Mouse (Mus musculus) embryonic fibroblast, embryonic 13.5 days (primary cell): Measurements from ENCODE around the gene Pfdn2. TPM values are rescaled to one million over a fixed set of nuclear protein-coding genes. Genes with fewer than 3 reads are reported as not detected.

Experiments
- H3K27ac ChIP-seq: 2 replicates; pipeline ENCODE4 v1.5.1; 2012; ENCODE audit warnings: low read length, control low read depth, inconsistent platforms; ENCODE audit not compliant: insufficient read depth
- H3K4me1 ChIP-seq: 2 replicates; pipeline ENCODE4 v1.6.1; 2011; ENCODE audit warnings: low read length; ENCODE audit not compliant: control insufficient read depth, insufficient read depth
- H3K4me3 ChIP-seq: 2 replicates; pipeline ENCODE4 v1.5.1; 2011; ENCODE audit warnings: mild to moderate bottlenecking, control low read depth, low read length; ENCODE audit not compliant: insufficient read depth
- CTCF ChIP-seq: IDR thresholded peaks from 2 replicates; pipeline ENCODE4 v1.5.1; 2011; ENCODE audit warnings: mild to moderate bottlenecking, control low read depth, low read length, moderate library complexity, borderline replicate concordance; ENCODE audit not compliant: insufficient read depth
- POLR2A ChIP-seq: IDR thresholded peaks from 2 replicates; pipeline ENCODE4 v1.6.1; 2011; ENCODE audit warnings: low read depth, mild to moderate bottlenecking, control low read depth, low read length, moderate library complexity
- polyA plus RNA-seq: library from polyadenylated mRNA; stranded (reverse); fragments of >200 nt; gene quantifications from 2 replicates; pipeline ENCODE4 v1.2.4, GENCODE M21; 2011; ENCODE audit warnings: low read depth; ENCODE audit not compliant: missing spikeins, insufficient read length

Pfdn2 gene
- polyA plus RNA-seq, 1 experiment: 103 TPM

DNA sequence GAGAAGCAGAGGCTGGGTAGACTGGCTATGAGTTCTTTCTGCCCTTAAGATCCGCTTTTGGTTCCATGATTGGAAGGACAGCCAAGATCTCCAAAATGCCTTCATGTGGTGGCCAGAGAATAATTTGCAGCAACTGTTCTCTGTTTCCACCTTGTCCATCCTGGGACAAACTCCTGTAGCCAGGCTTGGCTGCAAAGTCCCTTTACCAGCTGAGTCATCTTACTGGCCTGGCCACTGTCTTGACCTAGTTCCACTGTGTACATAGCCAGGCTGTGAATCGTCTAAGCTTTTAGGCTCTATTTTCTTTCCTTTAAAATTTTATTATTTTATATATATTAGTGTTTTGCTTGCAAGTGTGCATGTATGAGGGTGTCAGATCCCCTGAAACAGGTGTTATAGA is 3.7 kb downstream of the Pfdn2 start:
- Histone ChIP-seq H3K4me3 (no peak overlapping the region), H3K27ac (no peak overlapping the region), H3K4me1 (0 out of 2 replicates have a peak, but pooled peaks cover 7% of the 10 kb centered on the region)
- TF ChIP-seq CTCF: no peak
- no peak for TF ChIP-seq POLR2A

DNA sequence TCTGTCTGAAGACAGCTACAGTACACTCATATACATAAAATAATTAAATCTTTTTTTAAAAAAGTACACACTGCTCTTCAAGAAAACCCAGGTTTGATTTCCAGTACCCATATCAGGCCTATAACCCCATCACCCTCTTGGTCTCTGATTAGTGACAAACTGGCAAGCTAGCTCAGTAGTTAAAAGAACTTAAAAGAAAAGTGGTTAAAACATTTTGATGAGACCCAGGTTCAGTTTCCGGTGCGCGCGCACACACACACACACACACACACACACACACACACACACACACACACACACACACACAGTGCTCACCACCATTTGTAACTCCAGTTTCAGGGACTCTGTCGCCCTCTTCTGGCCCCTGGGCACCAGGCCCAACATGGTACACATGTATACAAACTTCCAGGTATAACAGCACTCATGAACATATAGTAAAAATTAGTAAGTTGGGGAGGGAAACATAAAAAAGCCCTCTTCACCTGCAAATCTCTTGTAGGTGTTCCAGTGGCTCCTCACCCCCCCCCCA is 10.4 kb downstream of the Pfdn2 start:
- Histone ChIP-seq H3K4me3 (no peak overlapping the region), H3K27ac (no peak overlapping the region), H3K4me1 (no peaks in the 10 kb centered on the region)
- TF ChIP-seq POLR2A: no peak
- peak; percentile 58 for TF ChIP-seq CTCF

DNA sequence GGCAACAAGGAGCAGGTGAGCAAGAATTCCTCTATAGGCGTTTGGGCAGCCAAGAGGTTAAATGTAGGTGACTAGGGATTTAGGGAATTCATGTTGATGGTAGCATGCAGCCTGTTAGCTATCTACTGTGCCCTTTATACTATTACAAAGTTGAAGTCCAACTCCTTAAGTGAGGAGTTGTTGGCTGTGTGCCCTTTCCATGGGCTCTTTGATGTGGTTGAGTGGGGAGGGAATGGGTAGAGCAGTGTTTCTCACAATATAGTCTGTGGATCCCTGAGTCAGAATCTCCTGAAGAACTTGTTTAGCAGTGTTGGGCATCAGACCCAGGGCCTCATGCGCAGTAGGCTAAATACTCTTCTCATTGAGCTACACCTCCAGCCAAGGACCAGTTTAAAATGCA is 11.3 kb downstream of the Pfdn2 start:
- TF ChIP-seq POLR2A (no peak), CTCF (no peak)
- Histone ChIP-seq H3K27ac (no peak overlapping the region), H3K4me3 (no peak overlapping the region), H3K4me1 (no peaks in the 10 kb centered on the region)

DNA sequence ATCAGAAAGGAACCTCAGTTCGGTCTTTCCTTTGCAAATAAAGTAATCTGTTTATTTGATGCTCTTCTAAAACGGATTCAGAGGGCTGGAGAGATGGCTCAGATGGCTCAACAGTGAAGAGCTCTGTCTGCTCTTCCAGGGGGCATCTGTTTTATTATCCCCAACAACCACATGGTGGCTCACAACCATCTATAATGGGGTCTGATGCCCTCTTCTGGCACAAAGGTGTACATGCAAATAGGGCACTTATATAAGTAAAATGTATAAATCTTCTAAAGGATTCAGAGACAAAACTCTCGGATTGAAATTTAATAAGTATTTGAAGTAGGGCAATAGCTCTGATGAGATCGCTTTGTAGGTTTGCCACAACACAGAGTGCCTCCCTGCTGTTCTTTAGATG is 13.0 kb downstream of the Pfdn2 start:
- Histone ChIP-seq H3K4me3 (no peak overlapping the region), H3K27ac (no peak overlapping the region), H3K4me1 (no peaks in the 10 kb centered on the region)
- TF ChIP-seq CTCF (no peak), POLR2A (no peak)

DNA sequence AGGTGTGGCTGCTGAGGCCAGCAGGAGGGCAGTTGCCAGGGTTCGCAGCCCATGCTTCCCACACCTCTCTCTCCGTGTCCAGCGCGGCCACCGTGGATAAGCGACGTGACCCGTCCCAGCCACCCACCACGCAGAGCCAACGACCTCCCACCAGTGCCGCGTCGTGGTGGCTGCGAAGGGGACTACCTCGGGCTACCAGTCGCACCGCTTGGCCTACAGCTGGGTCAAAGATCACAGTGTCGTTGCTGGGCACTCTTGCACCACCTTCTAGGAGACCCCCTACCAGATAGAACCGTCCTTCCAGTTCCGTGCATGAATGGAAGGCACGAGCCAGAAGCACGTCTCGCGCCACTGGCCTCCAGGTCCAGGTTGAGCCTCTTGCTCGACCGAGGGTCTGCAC is 14.8 kb downstream of the Pfdn2 start:
- no peak overlapping the region; the same call in 1 of the 2 replicates for H3K4me3 ChIP-seq
- TF ChIP-seq CTCF (no peak), POLR2A (no peak)
- no peaks in the 10 kb centered on the region for H3K4me1 ChIP-seq
- H3K27ac ChIP-seq: no peak overlapping the region

DNA sequence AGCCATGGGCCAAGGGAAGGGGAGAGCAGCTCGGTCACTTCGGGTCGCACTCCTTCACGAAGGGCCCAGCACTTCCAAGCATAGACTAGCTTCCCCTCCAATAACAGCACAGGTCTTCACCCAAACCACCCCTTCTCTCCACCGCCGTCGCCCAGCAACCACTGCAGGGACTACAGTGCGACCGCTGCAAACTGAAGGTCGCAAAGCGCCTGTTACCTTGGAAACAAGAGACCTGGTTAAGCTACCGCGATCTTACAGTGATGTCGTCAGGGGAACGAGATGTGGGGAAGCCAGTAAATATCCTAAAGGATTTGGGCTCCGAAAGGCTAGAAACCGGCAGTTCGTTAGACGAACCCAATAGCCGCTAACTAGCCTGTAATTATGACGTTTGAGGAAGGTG is 15.2 kb downstream of the Pfdn2 start, which contains the start of gene Klhdc9:
Klhdc9 (minus strand) TSS at position 143 of the 400 bp plus-strand sequence.
- TF ChIP-seq POLR2A: peak; percentile 49
- no peak for TF ChIP-seq CTCF
- Histone ChIP-seq H3K27ac (peak within 1 kb of the TSS; percentile 32; the same call in 1 of the 2 replicates), H3K4me1 (no peaks in the 10 kb centered on the region), H3K4me3 (peak within 1 kb of the TSS; percentile 38)

DNA sequence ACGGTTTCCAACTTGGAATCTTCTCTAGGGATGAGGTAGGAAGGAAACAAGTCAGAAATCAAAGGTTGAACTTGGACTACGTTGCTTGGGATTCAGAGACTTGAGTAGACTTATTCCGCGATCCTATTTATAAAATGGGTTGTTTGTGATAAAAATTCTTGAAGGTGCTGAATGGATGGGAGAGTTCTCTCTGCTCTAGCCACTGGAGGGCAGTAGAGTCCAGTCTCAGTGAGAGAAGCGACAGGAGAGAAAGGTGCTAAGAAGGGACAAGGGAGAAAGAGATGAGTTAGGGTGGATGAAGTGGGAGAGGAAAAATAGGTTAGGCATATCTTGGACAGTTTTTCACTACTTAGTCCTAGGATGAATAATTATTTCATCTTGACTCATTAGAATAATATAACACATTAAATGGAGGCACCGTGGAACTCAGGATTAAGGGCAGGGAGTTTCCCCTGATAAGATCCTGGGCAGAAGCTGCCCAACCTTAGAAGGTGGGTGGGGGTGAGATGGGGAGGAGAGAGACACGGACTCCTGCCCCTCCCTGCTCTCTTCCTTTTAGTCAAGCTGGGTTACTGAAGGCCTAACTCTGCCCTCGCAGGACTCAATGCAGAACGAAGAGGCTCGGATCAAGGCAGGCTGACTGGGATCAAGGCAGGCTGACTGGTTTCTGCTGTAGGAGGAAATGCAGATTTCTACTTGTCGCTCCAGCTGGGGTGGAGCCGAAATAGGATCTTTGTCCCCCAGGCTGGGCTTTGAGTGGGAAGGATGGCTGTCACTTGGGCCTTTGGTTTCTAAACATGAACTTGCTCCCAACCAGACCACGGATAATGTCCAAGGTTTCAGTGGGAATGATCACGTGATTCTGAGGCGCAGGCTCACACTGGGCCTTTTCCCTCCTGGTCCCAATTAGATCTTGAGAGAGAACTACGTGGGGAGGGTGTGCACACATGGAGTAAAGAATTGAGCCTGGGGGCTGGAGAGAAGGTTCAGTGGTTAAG is 15.9 kb downstream of the Pfdn2 start:
- TF ChIP-seq POLR2A (no peak), CTCF (peak; percentile 64)
- Histone ChIP-seq H3K4me1 (no peaks in the 10 kb centered on the region), H3K4me3 (peak overlapping the region; percentile 38), H3K27ac (peak overlapping the region; percentile 32; the same call in 1 of the 2 replicates)

DNA sequence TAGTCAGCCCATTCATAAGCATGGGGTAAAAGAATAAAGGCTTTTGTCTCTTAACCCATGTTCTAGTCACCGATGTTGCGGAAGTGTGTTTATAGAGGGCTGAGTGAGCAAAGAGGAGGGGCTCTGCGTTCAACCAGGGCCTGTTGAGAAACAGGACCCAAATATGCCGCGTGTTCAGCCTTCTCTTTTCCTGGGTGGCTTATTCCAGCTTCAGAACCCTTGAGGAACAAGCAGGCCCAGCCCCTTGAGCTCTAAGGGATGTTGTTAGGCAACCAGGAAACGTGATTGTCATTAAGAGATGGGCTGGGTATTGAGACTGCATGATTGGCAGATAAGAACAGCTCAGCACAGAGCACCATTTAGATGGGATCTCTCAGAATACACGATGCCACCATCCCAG is 20.5 kb downstream of the Pfdn2 start:
- no peaks in the 10 kb centered on the region for H3K4me1 ChIP-seq
- H3K27ac ChIP-seq: no peak overlapping the region
- no peak overlapping the region for H3K4me3 ChIP-seq
- TF ChIP-seq CTCF (no peak), POLR2A (no peak)

DNA sequence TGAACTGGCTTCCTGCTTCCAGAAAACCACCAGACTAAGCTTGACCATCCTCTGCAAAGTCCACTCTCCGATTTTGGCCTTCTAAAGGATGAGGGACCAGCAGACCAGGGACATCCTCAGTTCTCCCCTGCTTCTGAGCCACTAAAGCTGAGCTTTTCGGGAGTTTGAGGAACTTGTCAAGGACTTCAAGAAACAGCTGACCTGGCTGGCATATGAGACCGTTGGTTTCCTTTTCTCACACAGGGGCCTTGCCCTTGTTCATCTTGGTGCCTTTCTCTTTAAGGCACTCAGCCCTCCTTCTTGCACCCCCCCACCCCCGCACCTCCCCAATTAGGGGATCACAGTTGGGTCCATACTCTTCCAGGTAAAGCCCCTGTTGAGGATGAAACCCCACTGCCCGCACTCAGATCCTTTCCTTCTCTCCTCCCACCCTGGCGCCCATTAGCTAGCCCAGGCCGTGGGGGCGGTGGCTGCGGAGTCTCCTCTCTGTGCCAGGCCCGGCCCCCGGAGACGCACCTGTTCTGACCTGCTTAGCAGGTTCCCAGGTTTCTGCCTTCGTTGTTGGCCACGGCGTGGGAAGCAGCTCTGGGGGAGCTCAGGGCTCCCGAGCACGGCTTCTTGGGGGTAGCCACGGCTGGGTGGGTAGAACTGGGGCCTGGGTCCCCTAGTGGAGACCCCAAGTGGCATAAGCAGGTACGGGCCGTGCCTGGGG is 24.5 kb downstream of the Pfdn2 start, which contains the start of gene Nectin4:
Nectin4 (plus strand) TSS at position 255 of the 712 bp plus-strand sequence.
- no peak within 1 kb of the TSS for H3K27ac ChIP-seq
- TF ChIP-seq CTCF (no peak), POLR2A (no peak)
- no peak within 1 kb of the TSS for H3K4me3 ChIP-seq
- H3K4me1 ChIP-seq: no peaks in the 10 kb centered on the region

DNA sequence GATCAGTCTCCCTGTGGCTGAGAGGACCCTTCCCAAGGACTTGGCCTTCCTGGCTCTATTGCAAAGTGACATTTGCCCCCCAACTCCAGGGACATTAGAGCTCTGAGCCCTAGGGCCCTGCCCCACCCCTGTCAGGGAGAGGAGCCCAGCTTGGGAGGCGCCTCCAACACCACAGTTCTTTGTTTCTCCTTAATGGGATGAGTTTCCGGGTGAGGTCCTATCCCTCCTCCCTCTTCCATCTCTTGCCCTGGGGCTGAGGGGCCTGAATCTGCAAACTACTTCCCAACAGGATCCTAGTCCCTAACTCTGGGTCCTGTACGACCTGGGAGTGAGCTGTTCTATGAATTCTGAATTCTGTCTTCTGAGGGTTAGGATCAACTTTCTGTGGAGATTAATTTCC is 27.4 kb downstream of the Pfdn2 start:
- H3K27ac ChIP-seq: no peak overlapping the region
- no peak overlapping the region for H3K4me3 ChIP-seq
- no peaks in the 10 kb centered on the region for H3K4me1 ChIP-seq
- TF ChIP-seq CTCF (no peak), POLR2A (no peak)
